Mouse (Mus musculus): ENCODE results near the gene Itpr1.

GRCm38 (mm10) chr6:108303619-108304567, 91.0 kb downstream of the Itpr1 start:
- TF ChIP-seq CTCF (conservative IDR thresholded peaks at IDR 0.05; ENCODE audit: insufficient read depth, insufficient read length, low read depth, low read length) (no peak), POLR2A (IDR thresholded peaks at IDR 0.05; ENCODE audit: low read depth, low read length) (no peak)
